Mouse (Mus musculus) heart, postnatal 0 days (tissue): ENCODE results near the gene Cwc27. TPM values are rescaled to one million over a fixed set of nuclear protein-coding genes. Genes with fewer than 3 reads are reported as not detected.

Experiments
- ATAC-seq: fragments of 200-750 bp; cut with Nextera tagmentation; 2 replicates; pipeline ENCODE4 v1.8.0; 2017; ENCODE audit warnings: low read depth, moderate number of reproducible peaks, moderate library complexity; ENCODE audit not compliant: insufficient read depth
- DNase-seq: peaks from one replicate; pipeline ENCODE4 v3.0.0-alpha.2; 2016; ENCODE audit warnings: low spot score
- H3K27ac ChIP-seq: fragments of 300-500 bp; sonication (generic); 2 replicates; pipeline ENCODE4 v1.5.1; 2014; ENCODE audit warnings: low read depth, mild to moderate bottlenecking
- H3K27me3 ChIP-seq: fragments of 300-500 bp; sonication (generic); 2 replicates; pipeline ENCODE4 v1.6.1; 2014; ENCODE audit warnings: low read length, mixed read lengths; ENCODE audit not compliant: control insufficient read depth, insufficient read depth
- H3K36me3 ChIP-seq: fragments of 300-500 bp; sonication (generic); replicated peaks from 2 replicates; pipeline ENCODE4 v1.6.1; 2014; ENCODE audit warnings: low read length, mixed read lengths; ENCODE audit not compliant: control insufficient read depth, insufficient read depth
- H3K4me1 ChIP-seq: fragments of 300-500 bp; sonication (generic); 2 replicates; pipeline ENCODE4 v1.6.1; 2014; ENCODE audit warnings: antibody characterized with exemption; ENCODE audit not compliant: control insufficient read depth, insufficient read depth
- H3K4me2 ChIP-seq: fragments of 300-500 bp; sonication (generic); 2 replicates; pipeline ENCODE4 v1.6.1; 2014; ENCODE audit warnings: low read depth, mild to moderate bottlenecking, low read length, moderate library complexity
- H3K4me3 ChIP-seq: fragments of 300-500 bp; sonication (generic); 2 replicates; pipeline ENCODE4 v1.5.1; 2014; ENCODE audit warnings: low read depth, low read length
- H3K9ac ChIP-seq: fragments of 300-500 bp; sonication (generic); replicated peaks from 2 replicates; pipeline ENCODE4 v1.6.1; 2014; ENCODE audit warnings: low read depth, low read length, mixed read lengths
- H3K9me3 ChIP-seq: fragments of 300-500 bp; sonication (generic); replicated peaks from 2 replicates; pipeline ENCODE4 v1.6.1; 2016; ENCODE audit warnings: low read length; ENCODE audit not compliant: control insufficient read depth
- CTCF ChIP-seq: IDR thresholded peaks from 2 replicates; pipeline ENCODE4 v1.5.1; 2016; ENCODE audit warnings: antibody characterized with exemption, control low read depth, low read depth
- EP300 ChIP-seq: IDR thresholded peaks from 2 replicates; pipeline ENCODE4 v1.6.1; 2016; ENCODE audit warnings: antibody characterized with exemption, low read depth
- WGBS: fragments of 180-500 bp; shearing (Covaris S2); extraction: QIAGEN DNeasy Blood & Tissue Kit; methylation state at CpG from one replicate; pipeline ENCODE4 v1.1.7; 2014; 5-methylcytosine and 5-hydroxymethylcytosine counted together
- polyA plus RNA-seq: library from polyadenylated mRNA; unstranded; fragments of >200 nt; fragmentation: Nextera tagmentation; extraction: Ambion mirVana; gene quantifications from 2 replicates; pipeline ENCODE4 v1.2.1, GENCODE M21; 2015
- total RNA-seq: library from RNA; depleted of rRNA; stranded (reverse); fragments of >200 nt; gene quantifications from 2 replicates; pipeline ENCODE4 v1.2.3, GENCODE M21; 2014; ENCODE audit warnings: low replicate concordance

Gene Cwc27
- total and polyA plus RNA-seq, 2 experiments from 2014 or later = 21.4 to 26.5 TPM

DNA sequence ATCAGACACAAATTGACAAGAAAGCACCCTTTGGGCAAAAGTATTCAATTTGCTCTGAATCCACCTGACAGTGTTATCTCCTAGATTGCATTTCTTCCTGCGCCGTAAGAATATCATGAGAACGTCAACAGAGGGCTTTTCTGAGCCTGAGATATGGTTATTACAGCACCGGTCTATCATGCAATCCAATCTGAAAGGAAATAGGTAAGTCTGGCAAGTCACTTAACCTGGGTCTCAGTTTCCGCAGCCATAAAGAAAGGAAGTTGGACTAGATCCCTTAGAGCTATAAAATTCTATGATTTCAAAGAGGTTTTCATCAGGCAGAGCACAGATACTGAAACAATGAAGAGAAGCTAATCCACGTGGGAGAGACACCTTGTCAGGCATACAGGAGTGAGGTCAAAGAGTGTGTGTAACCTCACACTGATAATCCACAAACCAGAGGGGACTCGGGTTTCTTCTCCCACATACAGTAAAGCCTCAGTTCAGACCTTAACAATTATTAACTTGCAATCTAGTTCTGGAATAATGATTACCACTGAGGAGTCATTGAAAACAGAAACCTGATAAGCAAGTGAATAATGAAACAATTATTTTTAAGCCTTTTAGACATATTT lies 17.3 kb downstream of the Cwc27 start:
- H3K4me2 ChIP-seq = no peak overlapping the region
- H3K9ac ChIP-seq = no peak overlapping the region
- H3K27me3 ChIP-seq = no peaks in the 10 kb centered on the region
- ATAC-seq = no peak
- H3K4me3 ChIP-seq = no peak overlapping the region
- WGBS = 69% methylated on average over 7 of the region's 7 CpGs
- H3K4me1 ChIP-seq = no peaks in the 10 kb centered on the region
- TF ChIP-seq CTCF = no peak
- no peak for TF ChIP-seq EP300
- H3K27ac ChIP-seq = no peak overlapping the region
- no peaks in the 10 kb centered on the region for H3K9me3 ChIP-seq
- DNase-seq = no peak
- H3K36me3 ChIP-seq = peaks cover 40% of the 10 kb centered on the region

DNA sequence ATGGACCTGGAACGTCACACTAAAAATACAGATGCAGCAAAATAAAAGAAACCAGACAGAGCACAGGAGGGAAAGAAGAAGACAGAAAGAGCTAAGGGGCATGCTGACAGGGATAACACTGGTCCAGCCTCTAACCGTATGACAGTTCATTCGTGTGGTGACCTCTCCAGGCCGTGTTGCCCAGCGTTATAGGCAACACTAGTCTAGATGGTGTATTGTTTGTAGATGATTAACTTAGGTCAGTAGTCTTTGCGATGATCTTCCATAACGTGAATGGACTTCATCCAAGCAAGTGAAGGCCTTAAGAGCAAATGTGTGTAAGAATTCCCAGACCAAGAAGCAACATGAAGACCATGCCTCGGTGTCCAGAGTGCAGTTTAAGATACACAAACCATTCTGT lies 17.9 kb downstream of the Cwc27 start:
- DNase-seq (no peak), ATAC-seq (no peak)
- Histone ChIP-seq H3K9ac (no peak overlapping the region), H3K27me3 (no peaks in the 10 kb centered on the region), H3K36me3 (peaks cover 40% of the 10 kb centered on the region), H3K4me3 (no peak overlapping the region), H3K4me1 (no peaks in the 10 kb centered on the region), H3K4me2 (no peak overlapping the region), H3K27ac (no peak overlapping the region), H3K9me3 (no peaks in the 10 kb centered on the region)
- TF ChIP-seq EP300 = no peak
- TF ChIP-seq CTCF = no peak
- 93% methylated on average over 8 of the region's 8 CpGs for WGBS

- TF ChIP-seq CTCF (no peak), EP300 (no peak)
- no peak overlapping the region for H3K4me2 ChIP-seq
- H3K27me3 ChIP-seq = no peaks in the 10 kb centered on the region
- DNase-seq (no peak), ATAC-seq (no peak)
- no peak overlapping the region for H3K4me3 ChIP-seq
- no peak overlapping the region for H3K27ac ChIP-seq
- no peaks in the 10 kb centered on the region for H3K9me3 ChIP-seq
- H3K4me1 ChIP-seq = no peaks in the 10 kb centered on the region
- 83% methylated on average over 3 of the region's 3 CpGs for WGBS
- H3K36me3 ChIP-seq = peaks cover 29% of the 10 kb centered on the region
- H3K9ac ChIP-seq = no peak overlapping the region
These were observed 22.5 kb downstream of the Cwc27 start for GRCm38 (mm10) chr13:104794421-104794820.

DNA sequence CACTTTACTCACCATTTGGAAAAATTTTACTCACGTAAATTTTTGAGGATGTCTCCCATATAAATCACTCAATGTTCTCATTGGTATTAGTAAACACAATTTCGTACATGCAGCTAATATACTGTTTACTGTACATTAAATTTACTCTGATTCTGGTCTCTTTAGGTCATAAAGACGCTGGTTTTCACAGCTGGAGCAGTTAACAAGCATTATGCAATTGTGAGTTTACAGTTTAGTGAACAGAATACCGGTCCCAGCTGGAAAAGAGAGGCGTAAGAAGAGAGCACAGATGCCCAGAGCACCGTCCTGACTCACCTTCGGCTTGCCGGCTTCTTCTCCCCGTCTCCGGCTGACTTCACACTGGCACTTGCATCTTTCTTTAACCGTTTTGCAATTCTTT lies 24.8 kb downstream of the Cwc27 start, which contains the start of gene Srek1ip1:
Gene Srek1ip1 (plus strand): TSS at position 301 of the 400 bp plus-strand sequence.
- ATAC-seq = no peak
- peaks cover 22% of the 10 kb centered on the region for H3K36me3 ChIP-seq
- no peak within 1 kb of the TSS for H3K9ac ChIP-seq
- 90% methylated on average over 11 of the region's 11 CpGs for WGBS
- no peak within 1 kb of the TSS for H3K27ac ChIP-seq
- no peaks in the 10 kb centered on the region for H3K27me3 ChIP-seq
- H3K9me3 ChIP-seq = no peaks in the 10 kb centered on the region
- H3K4me2 ChIP-seq = no peak within 1 kb of the TSS
- H3K4me1 ChIP-seq = no peaks in the 10 kb centered on the region
- no peak for DNase-seq
- H3K4me3 ChIP-seq = no peak within 1 kb of the TSS
- no peak for TF ChIP-seq EP300
- TF ChIP-seq CTCF = no peak

DNA sequence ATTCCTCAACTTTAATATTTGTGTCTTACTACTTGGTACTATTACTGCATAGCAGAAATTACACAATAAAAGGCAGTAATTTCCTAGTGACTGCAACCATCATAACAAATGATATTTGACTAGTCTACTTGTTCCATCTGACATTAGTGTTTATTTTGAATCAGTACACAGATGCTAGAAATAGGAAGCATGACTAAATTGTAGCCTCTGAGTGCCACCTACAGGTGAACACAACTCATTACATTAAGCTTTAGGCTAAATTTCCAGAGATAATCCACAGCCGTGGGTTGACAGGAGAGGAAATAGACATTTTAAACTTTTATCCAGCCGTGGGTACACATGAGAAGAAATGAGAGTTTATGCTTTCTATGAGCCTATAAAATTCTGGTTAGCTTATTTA lies 27.3 kb downstream of the Cwc27 start:
- no peak overlapping the region for H3K4me3 ChIP-seq
- no peak overlapping the region for H3K9ac ChIP-seq
- H3K4me1 ChIP-seq = no peaks in the 10 kb centered on the region
- H3K4me2 ChIP-seq = no peak overlapping the region
- peak; percentile 83 for DNase-seq
- H3K9me3 ChIP-seq = no peaks in the 10 kb centered on the region
- peaks cover 26% of the 10 kb centered on the region for H3K36me3 ChIP-seq
- no peak overlapping the region for H3K27ac ChIP-seq
- no peak for TF ChIP-seq EP300
- TF ChIP-seq CTCF = peak; percentile 83
- H3K27me3 ChIP-seq = no peaks in the 10 kb centered on the region
- ATAC-seq = peak; percentile 41; the same call in 1 of the 2 replicates
- whole genome bisulfite sequencing = 2% methylated on average over 2 of the region's 2 CpGs

GRCm38 (mm10) chr13:104787260-104787659 lies 29.7 kb downstream of the Cwc27 start:
- ATAC-seq = no peak
- H3K27ac ChIP-seq = no peak overlapping the region
- no peaks in the 10 kb centered on the region for H3K4me1 ChIP-seq
- H3K36me3 ChIP-seq = peaks cover 22% of the 10 kb centered on the region
- TF ChIP-seq CTCF (no peak), EP300 (no peak)
- H3K9me3 ChIP-seq = peaks cover 9% of the 10 kb centered on the region; the same call in 1 of the 2 replicates
- no peak for DNase-seq
- H3K4me2 ChIP-seq = no peak overlapping the region
- WGBS = 93% methylated on average over 4 of the region's 4 CpGs
- H3K4me3 ChIP-seq = no peak overlapping the region
- no peaks in the 10 kb centered on the region for H3K27me3 ChIP-seq
- no peak overlapping the region for H3K9ac ChIP-seq
